Mouse (Mus musculus) kidney, embryonic 15.5 days (tissue): ENCODE results near the gene Hint1. TPM values are rescaled to one million over a fixed set of nuclear protein-coding genes. Genes with fewer than 3 reads are reported as not detected.
"Not testable (repeated sequence)": the region's sequence is repeated elsewhere in the genome, so short reads cannot be mapped to it uniquely, and the experiment has no call there.

ENCODE experiments used
- ATAC-seq: fragments of 200-750 bp; cut with Nextera tagmentation; replicated peaks from 2 replicates; pipeline ENCODE4 v1.8.0; 2017; ENCODE audit warnings: moderate TSS enrichment; ENCODE audit not compliant: low FRiP score
- H3K27ac ChIP-seq: fragments of 300-500 bp; sonication (generic); 2 replicates; pipeline ENCODE4 v1.5.1; 2015; ENCODE audit warnings: mild to moderate bottlenecking, inconsistent platforms
- H3K27me3 ChIP-seq: fragments of 300-500 bp; sonication (generic); 2 replicates; pipeline ENCODE4 v1.6.1; 2015; ENCODE audit warnings: inconsistent platforms
- H3K36me3 ChIP-seq: fragments of 300-500 bp; sonication (generic); 2 replicates; pipeline ENCODE4 v1.6.1; 2015; ENCODE audit warnings: inconsistent platforms
- H3K4me1 ChIP-seq: fragments of 300-500 bp; sonication (generic); 2 replicates; pipeline ENCODE4 v1.6.1; 2015; ENCODE audit warnings: inconsistent platforms
- H3K4me2 ChIP-seq: fragments of 300-500 bp; sonication (generic); 2 replicates; pipeline ENCODE4 v1.6.1; 2015; ENCODE audit warnings: moderate library complexity, mild to moderate bottlenecking, inconsistent platforms
- H3K4me3 ChIP-seq: fragments of 300-500 bp; sonication (generic); replicated peaks from 2 replicates; pipeline ENCODE4 v1.5.1; 2015; ENCODE audit warnings: mild to moderate bottlenecking, inconsistent platforms
- H3K9ac ChIP-seq: fragments of 300-500 bp; sonication (generic); 2 replicates; pipeline ENCODE4 v1.6.1; 2015; ENCODE audit warnings: mild to moderate bottlenecking, inconsistent platforms
- H3K9me3 ChIP-seq: fragments of 300-500 bp; sonication (generic); replicated peaks from 2 replicates; pipeline ENCODE4 v1.6.1; 2016; ENCODE audit warnings: inconsistent platforms
- WGBS: fragments of 180-500 bp; shearing (Covaris S2); methylation state at CpG from one replicate; pipeline ENCODE4 v1.1.7; 2015; ENCODE audit warnings: mixed read lengths; 5-methylcytosine and 5-hydroxymethylcytosine counted together
- polyA plus RNA-seq: library from polyadenylated mRNA; unstranded; fragments of >200 nt; fragmentation: Nextera tagmentation; extraction: Ambion mirVana; gene quantifications from 2 replicates; pipeline ENCODE4 v1.2.1, GENCODE M21; 2015

Hint1 gene
- polyA plus RNA-seq, 1 experiment from 2014 or later, result 683 TPM

DNA sequence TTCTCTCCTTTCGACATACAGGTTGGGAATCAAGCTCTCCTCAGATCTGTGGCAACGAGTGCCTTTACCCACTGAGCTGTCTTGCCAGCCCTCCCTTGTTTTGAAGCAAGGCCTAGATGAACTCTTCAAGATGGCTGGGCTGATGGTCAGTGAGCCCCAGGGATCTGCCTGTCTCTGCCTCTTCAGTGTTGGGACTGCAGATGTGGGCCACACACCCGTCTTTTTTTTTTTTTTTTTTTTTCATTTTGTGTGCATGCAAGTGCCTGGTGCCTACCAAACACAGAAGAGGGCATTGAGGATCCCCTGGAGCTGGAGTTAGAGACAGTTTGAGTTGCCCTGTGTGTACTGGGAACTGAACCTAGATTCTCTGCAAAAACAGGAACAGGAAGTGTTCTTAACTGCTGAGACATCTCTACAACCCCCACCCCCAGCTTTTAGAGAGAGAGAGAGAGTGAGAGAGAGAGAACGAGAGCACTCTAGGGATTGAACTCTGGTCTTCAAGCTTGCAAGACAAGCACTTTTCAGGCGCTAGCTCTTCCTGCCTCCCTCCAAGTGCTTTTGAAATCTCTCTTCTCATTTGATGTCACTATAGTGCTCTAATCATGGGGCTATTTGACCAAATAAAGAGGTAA, 18.1 kb downstream of the Hint1 start:
- no peak for ATAC-seq
- peak overlapping the region; percentile 84 for H3K27ac ChIP-seq
- H3K27me3 ChIP-seq, result no peaks in the 10 kb centered on the region
- no peak overlapping the region for H3K4me3 ChIP-seq
- no peak overlapping the region for H3K4me2 ChIP-seq
- peaks cover 31% of the 10 kb centered on the region for H3K4me1 ChIP-seq
- 78% methylated on average over 5 of the region's 5 CpGs for WGBS
- H3K9ac ChIP-seq, result no peak overlapping the region
- no peaks in the 10 kb centered on the region for H3K36me3 ChIP-seq
- no peaks in the 10 kb centered on the region for H3K9me3 ChIP-seq

DNA sequence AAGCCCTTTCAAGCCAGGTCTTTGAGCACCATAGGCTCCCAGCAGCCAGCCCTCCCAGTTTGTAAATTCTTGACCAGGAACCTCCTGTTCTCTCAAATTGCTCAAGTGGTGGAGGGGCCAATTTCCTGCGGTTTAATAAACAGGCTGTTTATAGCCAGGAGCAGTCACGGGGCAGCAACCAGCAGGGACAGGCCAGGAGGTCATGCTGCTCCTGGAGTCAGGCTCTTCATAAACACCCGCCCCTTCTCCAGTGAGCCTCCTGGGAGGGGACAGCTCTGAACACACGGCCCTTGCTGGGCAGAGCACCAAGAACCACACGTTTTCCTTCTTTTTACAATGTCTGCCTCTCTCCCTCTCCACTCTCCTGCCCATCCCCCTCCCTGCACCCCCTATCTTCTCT, 18.8 kb downstream of the Hint1 start:
- no peak overlapping the region for H3K9ac ChIP-seq
- H3K4me2 ChIP-seq, result no peak overlapping the region
- no peaks in the 10 kb centered on the region for H3K27me3 ChIP-seq
- H3K27ac ChIP-seq, result peak overlapping the region; percentile 84
- H3K9me3 ChIP-seq, result no peaks in the 10 kb centered on the region
- H3K4me1 ChIP-seq, result peaks cover 31% of the 10 kb centered on the region
- no peak overlapping the region for H3K4me3 ChIP-seq
- H3K36me3 ChIP-seq, result no peaks in the 10 kb centered on the region
- 3% methylated on average over 5 of the region's 5 CpGs for WGBS
- ATAC-seq, result peak; percentile 89

DNA sequence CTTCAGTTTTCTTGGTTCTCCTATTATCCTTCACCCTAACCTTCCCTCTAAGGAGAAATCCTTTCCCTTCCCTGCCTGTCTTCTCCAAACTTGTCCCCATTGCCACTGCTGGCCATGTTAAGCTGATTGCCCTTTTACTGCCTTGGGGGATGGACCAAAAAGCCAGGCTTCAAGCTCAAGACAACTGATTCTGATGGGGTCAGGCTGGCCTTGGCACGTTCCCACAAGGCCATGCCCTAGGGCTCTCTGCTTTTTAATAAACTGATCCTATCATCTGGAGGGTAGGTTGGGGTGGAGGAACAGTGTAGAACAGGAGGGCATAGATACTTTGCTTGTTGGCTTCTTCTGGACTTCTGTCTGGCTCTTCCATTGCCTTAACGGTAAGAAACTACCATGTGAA, 19.2 kb downstream of the Hint1 start:
- Histone ChIP-seq H3K9me3 (no peaks in the 10 kb centered on the region), H3K36me3 (no peaks in the 10 kb centered on the region), H3K4me1 (peaks cover 31% of the 10 kb centered on the region), H3K27ac (peak overlapping the region; percentile 84; the same call in 1 of the 2 replicates), H3K27me3 (no peaks in the 10 kb centered on the region), H3K9ac (no peak overlapping the region), H3K4me3 (no peak overlapping the region), H3K4me2 (no peak overlapping the region)
- ATAC-seq, result no peak
- 66% methylated on average over 2 of the region's 2 CpGs for WGBS

DNA sequence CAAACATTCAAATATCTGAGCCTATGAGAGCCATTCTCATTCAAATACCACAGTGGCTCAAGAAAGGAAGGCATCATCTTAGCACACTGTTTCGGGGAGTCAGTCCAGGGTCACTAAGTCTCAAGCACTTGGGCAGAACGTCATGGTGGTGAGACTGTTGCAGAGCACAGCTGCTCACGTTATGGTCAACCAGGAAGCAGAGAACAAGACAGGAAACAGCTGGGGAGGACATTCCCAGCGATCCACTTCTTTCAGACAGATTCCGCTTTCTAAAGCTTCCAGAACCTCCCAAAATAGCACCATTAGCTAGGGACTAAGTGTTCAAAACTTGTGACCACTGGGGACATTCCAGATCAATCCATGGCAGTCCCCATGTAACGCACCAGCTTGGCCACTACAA, 21.7 kb downstream of the Hint1 start:
- H3K9ac ChIP-seq, result no peak overlapping the region

DNA sequence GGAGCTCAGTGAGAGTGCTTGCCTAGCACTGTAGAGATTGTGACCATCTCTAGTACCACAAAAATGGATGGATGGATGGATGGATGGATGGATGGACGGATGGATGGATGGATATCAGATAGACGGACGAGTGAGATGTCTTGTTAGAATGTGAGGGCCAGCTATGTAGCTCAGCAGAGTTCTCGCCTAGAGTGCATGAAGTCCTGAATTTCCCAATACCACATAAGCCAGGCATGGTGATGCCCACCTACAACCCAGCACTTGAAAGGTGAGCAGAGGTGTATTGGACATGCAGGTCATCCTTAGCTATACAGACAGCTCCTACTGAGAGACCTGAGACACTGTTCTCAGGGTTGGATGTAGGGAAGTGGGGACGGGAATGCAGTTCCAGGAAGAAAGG, 25.2 kb downstream of the Hint1 start:
- Histone ChIP-seq H3K4me2 (no peak overlapping the region), H3K36me3 (no peaks in the 10 kb centered on the region), H3K4me3 (no peak overlapping the region), H3K27ac (no peak overlapping the region), H3K4me1 (no peaks in the 10 kb centered on the region), H3K9ac (no peak overlapping the region), H3K9me3 (no peaks in the 10 kb centered on the region), H3K27me3 (no peaks in the 10 kb centered on the region)
- 88% methylated on average over 5 of the region's 5 CpGs for WGBS
- no peak for ATAC-seq

More for the DNA sequence above, 21.7 kb downstream of the Hint1 start:
- no peaks in the 10 kb centered on the region for H3K27me3 ChIP-seq
- peaks cover 14% of the 10 kb centered on the region for H3K4me1 ChIP-seq
- H3K36me3 ChIP-seq, result no peaks in the 10 kb centered on the region
- 70% methylated on average over 6 of the region's 6 CpGs for WGBS
- H3K27ac ChIP-seq, result no peak overlapping the region
- no peak for ATAC-seq
- H3K9me3 ChIP-seq, result no peaks in the 10 kb centered on the region
- no peak overlapping the region for H3K4me3 ChIP-seq
- H3K4me2 ChIP-seq, result no peak overlapping the region

DNA sequence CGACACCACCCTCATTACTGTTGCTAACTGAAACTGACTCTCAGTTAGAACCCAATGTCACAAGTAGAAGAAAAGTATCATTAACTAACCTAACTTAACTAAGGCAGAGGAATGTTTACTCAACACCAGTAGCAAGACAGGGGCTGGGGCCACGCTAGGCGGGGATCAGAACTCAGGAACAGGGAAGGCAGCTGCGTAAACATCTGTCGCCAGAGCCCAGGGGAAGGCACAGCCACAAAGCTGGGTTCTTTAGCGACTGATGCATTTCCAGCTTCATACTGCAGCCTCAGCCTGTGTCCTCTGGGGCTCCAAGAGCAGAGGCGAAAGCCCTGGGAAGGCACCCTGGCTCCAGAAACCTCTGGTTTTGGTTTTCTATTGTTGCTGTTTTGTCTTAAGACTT, 25.9 kb downstream of the Hint1 start:
- Histone ChIP-seq H3K4me2 (no peak overlapping the region), H3K27me3 (no peaks in the 10 kb centered on the region), H3K9ac (no peak overlapping the region), H3K4me1 (no peaks in the 10 kb centered on the region), H3K36me3 (no peaks in the 10 kb centered on the region), H3K9me3 (no peaks in the 10 kb centered on the region), H3K27ac (no peak overlapping the region), H3K4me3 (no peak overlapping the region)
- 54% methylated on average over 7 of the region's 7 CpGs for WGBS
- ATAC-seq, result 0 out of 2 replicates have a peak, but pooled peaks have one; percentile 18

DNA sequence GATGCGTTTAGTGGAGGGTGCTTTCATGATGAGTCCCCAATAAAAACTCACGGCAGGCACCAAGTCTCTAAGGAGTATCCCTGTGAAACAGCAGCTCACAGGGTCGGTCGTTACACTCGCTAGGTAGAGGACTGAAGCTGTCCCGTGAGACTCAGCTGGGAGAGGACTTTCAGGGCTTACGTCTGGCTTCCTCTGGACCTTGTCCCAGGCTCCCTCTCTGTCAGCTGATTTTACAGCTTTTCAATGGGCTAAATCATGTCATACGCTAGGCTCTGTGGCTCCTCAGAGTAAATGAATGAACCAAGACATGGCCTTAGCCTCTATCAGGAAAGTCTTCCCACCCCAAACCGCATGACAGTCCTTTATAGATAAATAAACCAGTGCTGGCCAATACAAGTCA, 28.4 kb downstream of the Hint1 start:
- Histone ChIP-seq H3K27ac (no peak overlapping the region), H3K36me3 (no peaks in the 10 kb centered on the region), H3K27me3 (no peaks in the 10 kb centered on the region), H3K9ac (no peak overlapping the region), H3K4me1 (no peaks in the 10 kb centered on the region), H3K9me3 (no peaks in the 10 kb centered on the region), H3K4me3 (no peak overlapping the region), H3K4me2 (no peak overlapping the region)
- ATAC-seq, result no peak
- 42% methylated on average over 9 of the region's 9 CpGs for WGBS

DNA sequence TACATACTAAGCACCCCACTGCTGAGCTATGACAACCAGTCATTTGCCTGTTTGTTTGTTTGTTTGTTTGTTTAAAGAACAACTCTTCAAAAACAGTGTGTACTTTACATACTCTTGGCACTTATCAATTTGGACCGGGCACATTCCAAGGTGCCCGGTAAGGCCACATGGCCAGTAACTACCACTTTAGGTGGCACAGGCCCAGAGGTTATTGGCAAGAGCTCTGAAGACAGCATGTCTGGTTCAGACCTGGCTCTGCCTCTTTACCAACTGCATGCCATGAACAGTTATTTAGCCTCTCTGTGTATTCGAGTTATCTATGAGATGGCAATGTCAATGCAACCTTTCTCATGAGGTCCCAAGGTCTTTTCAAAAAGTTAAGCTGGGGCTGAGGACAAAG, 30.5 kb downstream of the Hint1 start:
- H3K27me3 ChIP-seq, H3K27ac ChIP-seq, H3K9me3 ChIP-seq, H3K4me3 ChIP-seq, H3K4me2 ChIP-seq, ATAC-seq, H3K9ac ChIP-seq, H3K4me1 ChIP-seq, H3K36me3 ChIP-seq: not testable (repeated sequence)
- WGBS, result 94% methylated on average over 3 of the region's 3 CpGs

DNA sequence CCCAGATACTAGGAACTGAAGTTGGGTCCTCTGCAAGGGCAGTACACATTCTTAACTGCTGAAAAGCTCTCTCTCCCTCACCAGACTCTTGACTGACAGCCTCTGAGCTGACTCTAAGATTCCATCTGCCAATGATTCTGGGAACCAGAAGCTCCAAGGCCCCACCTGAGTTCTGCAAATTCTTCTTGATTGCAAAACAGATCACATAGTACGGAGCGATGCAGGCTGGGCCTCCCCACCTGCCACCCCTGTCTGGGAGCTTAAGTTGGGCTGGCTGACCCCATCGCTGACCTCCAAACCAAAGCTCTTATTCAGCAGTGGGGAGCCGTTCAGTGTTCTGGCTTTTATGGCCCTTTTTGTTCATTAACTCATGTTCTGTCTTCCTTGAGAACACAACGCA, 31.3 kb downstream of the Hint1 start:
- ATAC-seq, result no peak
- H3K4me1 ChIP-seq, result peaks cover 3% of the 10 kb centered on the region; the same call in 1 of the 2 replicates
- H3K27ac ChIP-seq, result no peak overlapping the region
- 57% methylated on average over 5 of the region's 5 CpGs for WGBS
- no peak overlapping the region for H3K4me2 ChIP-seq
- no peak overlapping the region for H3K4me3 ChIP-seq
- H3K27me3 ChIP-seq, result no peaks in the 10 kb centered on the region
- no peak overlapping the region for H3K9ac ChIP-seq
- no peaks in the 10 kb centered on the region for H3K9me3 ChIP-seq
- H3K36me3 ChIP-seq, result no peaks in the 10 kb centered on the region

DNA sequence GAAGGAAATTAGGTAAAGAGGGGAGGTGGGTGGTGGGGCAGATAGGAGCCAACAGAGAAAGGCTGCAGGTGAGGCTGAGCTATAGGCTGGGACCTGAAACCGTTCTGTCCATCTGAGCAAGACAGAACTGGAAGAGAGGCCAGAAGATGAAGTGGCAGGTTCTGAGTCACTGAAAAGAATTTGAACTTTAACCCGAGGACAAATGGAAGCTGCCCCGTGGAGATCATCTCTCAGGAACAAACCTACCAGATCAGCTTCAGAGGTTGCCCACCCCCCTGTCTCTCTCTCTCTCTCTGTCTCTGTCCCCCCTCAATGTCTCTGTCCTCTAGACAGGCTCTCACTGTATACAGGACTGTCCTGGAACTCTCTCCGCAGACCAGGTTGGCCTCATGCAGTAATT, 33.5 kb downstream of the Hint1 start:
- H3K4me1 ChIP-seq, result peaks cover 23% of the 10 kb centered on the region
- no peak for ATAC-seq
- H3K9ac ChIP-seq, result no peak overlapping the region
- H3K4me3 ChIP-seq, result no peak overlapping the region
- H3K27me3 ChIP-seq, result no peaks in the 10 kb centered on the region
- H3K36me3 ChIP-seq, result no peaks in the 10 kb centered on the region
- no peak overlapping the region for H3K27ac ChIP-seq
- no peaks in the 10 kb centered on the region for H3K9me3 ChIP-seq
- WGBS, result 72% methylated on average over 4 of the region's 4 CpGs
- no peak overlapping the region for H3K4me2 ChIP-seq

DNA sequence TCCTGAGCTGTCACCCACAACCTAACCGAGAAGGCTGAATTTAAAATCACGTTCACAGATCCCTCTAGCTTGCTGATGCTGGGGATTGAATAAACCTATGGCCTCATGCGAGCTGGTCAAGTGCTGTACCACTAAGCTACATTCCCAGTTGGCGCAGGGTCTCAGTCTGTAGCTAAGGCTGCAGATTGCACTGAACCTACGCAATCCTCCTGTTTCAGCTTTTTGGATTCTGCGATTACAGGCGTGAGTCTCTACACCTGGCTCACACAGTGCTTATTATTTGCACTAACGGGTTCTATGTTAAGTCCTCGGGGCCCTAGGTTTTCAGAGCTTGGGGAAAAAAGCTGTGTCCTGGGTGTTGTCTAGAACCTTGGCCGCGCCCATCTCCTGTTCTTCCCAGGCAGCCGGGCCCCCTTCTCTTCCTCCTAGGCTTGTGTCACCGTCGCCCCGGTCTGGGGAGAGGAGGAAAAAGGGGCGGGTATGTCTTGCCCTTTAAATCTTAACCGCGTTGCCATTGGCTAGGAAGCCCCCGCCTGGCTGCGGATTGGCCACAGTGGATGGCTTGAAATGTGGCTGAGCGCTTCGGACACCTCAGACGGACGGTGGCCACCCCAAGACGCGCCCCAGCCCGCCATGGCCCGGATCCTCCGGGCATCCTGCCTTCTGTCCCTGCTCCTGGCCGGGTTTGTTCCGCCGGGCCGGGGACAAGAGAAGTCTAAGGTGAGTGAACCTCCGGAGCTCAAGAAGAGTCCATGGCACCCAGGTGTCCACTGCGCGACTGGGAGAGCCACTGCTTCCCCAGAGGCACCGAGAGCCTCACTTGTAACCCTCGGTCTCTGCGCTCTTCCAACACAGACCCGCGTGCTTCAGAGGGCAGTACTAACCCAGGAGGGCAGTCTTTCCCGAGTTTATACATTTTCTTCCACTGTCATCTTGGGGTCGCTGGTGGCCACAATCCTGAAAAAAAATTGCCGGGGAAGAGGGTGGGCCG, 36.4 kb downstream of the Hint1 start, which contains the start of gene Gpx3:
Gpx3 (plus strand) TSS at position 121 of the 991 bp plus-strand sequence.
- no peak within 1 kb of the TSS for H3K27ac ChIP-seq
- H3K4me3 ChIP-seq, result peak within 1 kb of the TSS; percentile 49
- WGBS, result 14% methylated on average over 45 of the region's 45 CpGs
- peak; percentile 92 for ATAC-seq
- peaks cover 23% of the 10 kb centered on the region for H3K4me1 ChIP-seq
- no peaks in the 10 kb centered on the region for H3K9me3 ChIP-seq
- H3K9ac ChIP-seq, result peak within 1 kb of the TSS; percentile 42
- peak within 1 kb of the TSS; percentile 77 for H3K4me2 ChIP-seq
- no peaks in the 10 kb centered on the region for H3K27me3 ChIP-seq
- 0 out of 2 replicates have a peak, but pooled peaks cover 3% of the 10 kb centered on the region for H3K36me3 ChIP-seq

DNA sequence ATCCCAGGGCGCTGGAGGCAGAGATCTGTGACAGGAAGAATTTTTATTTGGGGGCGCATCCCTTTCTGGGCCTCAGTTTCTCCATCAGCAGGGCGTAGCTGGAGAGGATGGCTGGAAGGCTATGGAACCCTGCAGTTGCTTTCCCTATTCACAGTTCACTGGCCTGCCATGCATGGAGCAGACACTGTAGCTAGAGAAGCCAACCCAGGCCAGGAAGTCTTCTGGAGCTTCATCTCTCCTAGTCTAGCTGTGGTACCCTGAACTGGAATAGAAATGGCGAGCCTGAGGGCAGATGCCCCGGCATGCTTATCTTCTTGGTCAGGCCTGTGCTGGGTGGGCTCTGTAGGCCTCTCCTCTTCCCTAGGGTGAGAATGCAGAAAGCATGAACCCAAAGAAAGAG, 37.2 kb downstream of the Hint1 start:
- Histone ChIP-seq H3K4me2 (peak overlapping the region; percentile 77), H3K27ac (no peak overlapping the region), H3K4me3 (peak overlapping the region; percentile 49), H3K9ac (peak overlapping the region; percentile 42), H3K27me3 (no peaks in the 10 kb centered on the region), H3K4me1 (peaks cover 23% of the 10 kb centered on the region), H3K9me3 (no peaks in the 10 kb centered on the region), H3K36me3 (0 out of 2 replicates have a peak, but pooled peaks cover 3% of the 10 kb centered on the region)
- ATAC-seq, result no peak
- WGBS, result 73% methylated on average over 5 of the region's 5 CpGs
